Mouse (Mus musculus): ENCODE data around the gene Ms4a18. TPM values are rescaled to one million over a fixed set of nuclear protein-coding genes. Genes with fewer than 3 reads are reported as not detected.
A peak's percentile ranks its signal among the peaks of the same experiment; 100 is the strongest.

Gene Ms4a18
- polyA plus RNA-seq, 1 experiment = not detected

DNA sequence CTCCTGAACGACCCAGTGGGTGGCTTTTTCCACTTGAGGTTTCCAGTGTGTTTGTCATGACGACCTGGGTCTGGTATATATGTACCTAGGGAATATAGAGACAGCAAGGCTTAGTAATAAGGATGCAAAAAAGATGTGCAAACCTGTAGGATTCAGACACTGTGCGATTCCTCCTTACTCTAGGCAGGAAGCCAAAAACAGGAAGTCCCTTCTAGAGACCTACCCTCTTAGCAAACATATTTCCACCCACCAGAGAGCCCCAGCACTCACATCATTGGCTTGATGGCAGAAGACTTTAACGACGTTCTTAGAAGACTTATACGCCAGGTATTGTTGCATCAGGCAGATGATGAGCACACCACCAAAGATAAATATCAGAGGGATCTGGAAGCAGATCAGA lies 30.2 kb upstream of the Ms4a18 start:
- TF ChIP-seq POLR2A (IDR thresholded peaks at IDR 0.05; ENCODE audit: borderline replicate concordance, extremely low read depth, low read depth, low read length) = no peak

GRCm38 (mm10) chr19:11044996-11045711 lies 27.3 kb upstream of the Ms4a18 start:
- peak; percentile 38; the same call in 1 of the 2 replicates for TF ChIP-seq CTCF (IDR thresholded peaks at IDR 0.05; ENCODE audit: insufficient read depth, low read length)
- TF ChIP-seq POLR2A (IDR thresholded peaks at IDR 0.05; ENCODE audit: borderline replicate concordance, extremely low read depth, low read depth, low read length) = peak; percentile 64; the same call in 1 of the 2 replicates
- H3K4me1 ChIP-seq (ENCODE audit: control insufficient read depth, insufficient read depth, low read length) = peaks cover 3% of the 10 kb centered on the region
- 7% methylated on average over 40 of the region's 40 CpGs for WGBS
- peak; percentile 40 for DNase-seq
- peak overlapping the region; percentile 48 for H3K4me3 ChIP-seq (replicated peaks; ENCODE audit: extremely low read depth, low read depth, low read length)

More for the DNA sequence above, 30.2 kb upstream of the Ms4a18 start:
- no peak overlapping the region for H3K4me3 ChIP-seq (replicated peaks; ENCODE audit: extremely low read depth, low read depth, low read length)
- WGBS = 54% methylated on average over 6 of the region's 6 CpGs
- H3K4me1 ChIP-seq (ENCODE audit: control insufficient read depth, insufficient read depth, low read length) = peaks cover 5% of the 10 kb centered on the region
- no peak for DNase-seq

- WGBS = 10% methylated on average over 5 of the region's 5 CpGs
- TF ChIP-seq CTCF (IDR thresholded peaks at IDR 0.05; ENCODE audit: insufficient read depth, low read length) = no peak
- no peak for TF ChIP-seq POLR2A (IDR thresholded peaks at IDR 0.05; ENCODE audit: borderline replicate concordance, extremely low read depth, low read depth, low read length)
- peaks cover 3% of the 10 kb centered on the region for H3K4me1 ChIP-seq (ENCODE audit: control insufficient read depth, insufficient read depth, low read length)
- DNase-seq = no peak
- H3K4me3 ChIP-seq (replicated peaks; ENCODE audit: extremely low read depth, low read depth, low read length) = no peak overlapping the region
These were observed 26.8 kb upstream of the Ms4a18 start for GRCm38 (mm10) chr19:11044671-11044995.

- Histone ChIP-seq H3K4me3 (replicated peaks; ENCODE audit: extremely low read depth, low read depth, low read length) (no peak overlapping the region), H3K4me1 (ENCODE audit: control insufficient read depth, insufficient read depth, low read length) (no peaks in the 10 kb centered on the region)
- no peak for DNase-seq
- no peak for TF ChIP-seq CTCF (IDR thresholded peaks at IDR 0.05; ENCODE audit: insufficient read depth, low read length)
- no peak for TF ChIP-seq POLR2A (IDR thresholded peaks at IDR 0.05; ENCODE audit: borderline replicate concordance, extremely low read depth, low read depth, low read length)
These were observed 19.7 kb upstream of the Ms4a18 start for GRCm38 (mm10) chr19:11037570-11037969.

DNA sequence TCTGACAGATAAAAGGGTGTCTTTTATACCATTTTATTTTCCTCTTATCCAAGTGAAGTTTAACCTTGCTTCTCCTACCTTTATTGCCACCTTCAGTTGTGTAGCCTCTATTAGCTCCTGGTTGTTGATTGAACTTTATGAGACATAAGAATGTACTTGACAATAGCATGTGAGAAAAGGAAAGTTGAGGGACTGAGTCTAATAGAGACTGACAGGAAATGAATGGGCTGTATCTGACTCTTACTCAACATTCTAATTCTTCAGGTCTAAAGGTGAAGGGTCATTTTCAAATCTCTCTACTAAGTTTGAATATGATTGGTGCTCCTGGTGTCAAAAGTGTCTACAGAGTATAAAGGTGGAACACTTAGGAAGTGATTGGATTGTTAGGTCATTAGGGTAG lies 4.6 kb upstream of the Ms4a18 start:
- no peak for TF ChIP-seq POLR2A (IDR thresholded peaks at IDR 0.05; ENCODE audit: borderline replicate concordance, extremely low read depth, low read depth, low read length)
- TF ChIP-seq CTCF (IDR thresholded peaks at IDR 0.05; ENCODE audit: insufficient read depth, low read length) = no peak
- Histone ChIP-seq H3K4me1 (ENCODE audit: control insufficient read depth, insufficient read depth, low read length) (no peaks in the 10 kb centered on the region), H3K4me3 (replicated peaks; ENCODE audit: extremely low read depth, low read depth, low read length) (no peak overlapping the region)
- no peak for DNase-seq

GRCm38 (mm10) chr19:11017251-11017650 lies 580 bp downstream of the Ms4a18 start:
- Histone ChIP-seq H3K4me1 (ENCODE audit: control insufficient read depth, insufficient read depth, low read length) (no peaks in the 10 kb centered on the region), H3K4me3 (replicated peaks; ENCODE audit: extremely low read depth, low read depth, low read length) (no peak overlapping the region)
- 56% methylated on average over 2 of the region's 2 CpGs for WGBS
- no peak for DNase-seq
- TF ChIP-seq CTCF (IDR thresholded peaks at IDR 0.05; ENCODE audit: insufficient read depth, low read length) = no peak
- no peak for TF ChIP-seq POLR2A (IDR thresholded peaks at IDR 0.05; ENCODE audit: borderline replicate concordance, extremely low read depth, low read depth, low read length)

- 77% methylated on average over 1 of the region's 1 CpGs for WGBS
- no peak for TF ChIP-seq CTCF (IDR thresholded peaks at IDR 0.05; ENCODE audit: insufficient read depth, low read length)
- TF ChIP-seq POLR2A (IDR thresholded peaks at IDR 0.05; ENCODE audit: borderline replicate concordance, extremely low read depth, low read depth, low read length) = no peak
- H3K4me3 ChIP-seq (replicated peaks; ENCODE audit: extremely low read depth, low read depth, low read length) = no peak overlapping the region
- no peak for DNase-seq
- no peaks in the 10 kb centered on the region for H3K4me1 ChIP-seq (ENCODE audit: control insufficient read depth, insufficient read depth, low read length)
These were observed 1.8 kb downstream of the Ms4a18 start for GRCm38 (mm10) chr19:11015998-11016397.

GRCm38 (mm10) chr19:11015468-11015867 lies 2.4 kb downstream of the Ms4a18 start:
- TF ChIP-seq CTCF (IDR thresholded peaks at IDR 0.05; ENCODE audit: insufficient read depth, low read length) (no peak), POLR2A (IDR thresholded peaks at IDR 0.05; ENCODE audit: borderline replicate concordance, extremely low read depth, low read depth, low read length) (no peak)
- DNase-seq = no peak
- H3K4me3 ChIP-seq (replicated peaks; ENCODE audit: extremely low read depth, low read depth, low read length) = no peak overlapping the region
- no peaks in the 10 kb centered on the region for H3K4me1 ChIP-seq (ENCODE audit: control insufficient read depth, insufficient read depth, low read length)

DNA sequence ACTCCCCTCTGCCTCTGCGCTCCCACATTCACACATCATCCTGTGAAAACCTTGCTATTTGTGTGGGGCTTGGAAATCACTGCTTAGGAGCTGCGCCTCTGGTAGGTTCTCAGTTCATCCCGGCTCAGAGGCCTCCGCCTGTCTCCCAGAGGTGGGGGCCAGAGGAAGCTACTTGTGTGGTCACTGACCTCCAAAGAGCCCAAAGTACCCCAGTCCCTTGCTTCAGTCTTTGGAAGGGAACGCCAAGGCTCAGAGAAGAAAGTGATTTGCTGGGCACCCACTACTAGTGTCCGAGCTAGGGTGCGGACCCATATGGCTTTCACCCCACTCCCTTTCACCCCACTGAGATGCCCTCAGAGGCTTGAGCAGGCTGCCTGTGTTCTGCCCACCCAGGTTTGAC lies 24.7 kb downstream of the Ms4a18 start, which contains the start of gene Ms4a15:
TSS of gene Ms4a15 (minus strand) at position 101 of the 400 bp plus-strand sequence.
- H3K4me3 ChIP-seq (replicated peaks; ENCODE audit: extremely low read depth, low read depth, low read length) = no peak within 1 kb of the TSS
- no peak for TF ChIP-seq CTCF (IDR thresholded peaks at IDR 0.05; ENCODE audit: insufficient read depth, low read length)
- no peak for TF ChIP-seq POLR2A (IDR thresholded peaks at IDR 0.05; ENCODE audit: borderline replicate concordance, extremely low read depth, low read depth, low read length)
- DNase-seq = no peak
- WGBS = 83% methylated on average over 7 of the region's 7 CpGs
- no peaks in the 10 kb centered on the region for H3K4me1 ChIP-seq (ENCODE audit: control insufficient read depth, insufficient read depth, low read length)

DNA sequence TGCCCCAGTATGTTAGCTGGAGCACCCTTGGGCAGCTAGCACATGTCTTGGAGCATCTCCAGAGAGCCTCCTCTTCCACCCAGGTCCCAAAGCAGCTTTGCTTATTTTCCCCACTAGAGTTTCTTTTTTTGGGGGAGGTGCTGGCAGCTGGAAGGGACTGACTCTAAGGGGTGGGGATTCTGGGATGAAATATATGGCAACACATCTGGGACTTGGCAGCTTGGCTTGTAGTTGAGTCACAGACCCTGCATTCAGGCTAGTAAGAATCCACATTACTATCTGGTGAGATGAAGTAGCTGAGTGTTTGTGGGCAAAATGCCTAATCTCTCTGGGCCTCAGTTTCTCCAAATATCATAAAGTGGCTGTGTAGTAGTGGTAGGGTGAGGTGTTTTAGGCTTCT lies 25.9 kb downstream of the Ms4a18 start:
- no peak for DNase-seq
- no peak for TF ChIP-seq POLR2A (IDR thresholded peaks at IDR 0.05; ENCODE audit: borderline replicate concordance, extremely low read depth, low read depth, low read length)
- no peak for TF ChIP-seq CTCF (IDR thresholded peaks at IDR 0.05; ENCODE audit: insufficient read depth, low read length)
- H3K4me3 ChIP-seq (replicated peaks; ENCODE audit: extremely low read depth, low read depth, low read length) = no peak overlapping the region
- H3K4me1 ChIP-seq (ENCODE audit: control insufficient read depth, insufficient read depth, low read length) = no peaks in the 10 kb centered on the region

Data from lung, adult 2 months (tissue).